Comparison of ENCODE assay signal across 10 mouse cellular contexts in the genomic region with DNA sequence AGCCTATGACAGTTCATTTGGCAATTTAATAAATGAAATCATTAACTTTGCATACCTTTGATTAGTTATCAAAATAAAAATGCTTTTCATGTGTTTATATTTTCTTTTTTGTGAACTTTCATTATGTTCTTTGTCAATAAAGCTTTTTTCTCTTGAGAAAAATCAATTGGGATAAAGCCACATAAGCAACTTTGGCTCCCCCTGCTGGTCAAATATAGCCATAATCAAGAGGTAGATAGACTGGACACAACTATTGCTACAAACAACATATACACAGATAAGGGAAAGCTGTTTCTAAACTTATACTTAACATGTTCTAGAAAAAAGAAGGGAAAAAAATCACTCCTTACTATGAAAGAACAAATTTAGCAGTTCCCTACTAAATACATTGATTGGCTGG. TPM values are rescaled to one million over a fixed set of nuclear protein-coding genes. Genes with fewer than 3 reads are reported as not detected.
DNase-seq lines count a peak whose midpoint lies in the region; ATAC-seq and TF ChIP-seq lines count a peak whose summit lies in the region.
"Had no signal": no experiment of that assay in that cellular context is flagged by ENCODE, and none has a peak within 500 bp of the region (broad histone marks: within the 10 kb centered on the region; RNA-seq: fewer than 3 reads in every experiment).

No protein-coding gene starts in this region.

- peak; percentile 69 for TF ChIP-seq CTCF in liver, embryonic 14.5 days (IDR thresholded peaks at IDR 0.05; ENCODE audit: low read depth)

- no peak for TF ChIP-seq EP300 in liver, embryonic 14.5 days (IDR thresholded peaks at IDR 0.05; ENCODE audit: low read depth)

- no peak overlapping the region for H3K4me2 ChIP-seq in forebrain, embryonic 14.5 days (ENCODE audit: low read length)
- H3K4me2 ChIP-seq in forebrain, embryonic 11.5 days (ENCODE audit: low read depth, low read length, severe bottlenecking), result no peak overlapping the region
- no peak overlapping the region for H3K4me2 ChIP-seq in liver, embryonic 14.5 days (ENCODE audit: low read depth)
- H3K4me2 ChIP-seq: heart, embryonic 15.5 days; neural tube, embryonic 12.5 days had no signal

- DNase-seq in forebrain, embryonic 14.5 days (ENCODE audit: low spot score), result peak; percentile 90
- no peak for DNase-seq in forebrain, embryonic 11.5 days (ENCODE audit: low spot score)
- DNase-seq in right cerebral cortex, adult 18-20 months, result peak; percentile 42
- DNase-seq in right cerebral cortex, postnatal 25 days, result no peak
- peak; percentile 85 for DNase-seq in c-Kit-positive CD71-positive TER-119-positive erythroid progenitor cells, embryonic 14.5 days (ENCODE audit: low spot score)
- DNase-seq in heart, postnatal 10 days, result peak; percentile 73 to 83
- peak; percentile 69 to 73 (median 70) for DNase-seq in liver, embryonic 14.5 days (ENCODE audit: low read depth in 3 of 3, low spot score in 3 of 3)
- peak; percentile 89 for DNase-seq in splenic B cell, adult 2 months (ENCODE audit: low read depth, low spot score)

- H3K36me3 ChIP-seq in forebrain, embryonic 14.5 days (ENCODE audit: control insufficient read depth, insufficient read depth, low read length), result peaks cover 26% of the 10 kb centered on the region
- no peaks in the 10 kb centered on the region for H3K36me3 ChIP-seq in forebrain, embryonic 11.5 days (ENCODE audit: control insufficient read depth, insufficient read depth, low read length)
- no peaks in the 10 kb centered on the region; the same call in 1 of the 2 replicates for H3K36me3 ChIP-seq in liver, embryonic 14.5 days (replicated peaks; ENCODE audit: control insufficient read depth, insufficient read depth, low read depth)
- H3K36me3 ChIP-seq in splenic B cell, adult 2 months (ENCODE audit: control insufficient read depth, insufficient read depth, low read length, poor library complexity, severe bottlenecking), result no peaks in the 10 kb centered on the region

- H3K4me1 ChIP-seq in forebrain, embryonic 14.5 days (ENCODE audit: control insufficient read depth, insufficient read depth, low read length), result no peaks in the 10 kb centered on the region
- no peaks in the 10 kb centered on the region for H3K4me1 ChIP-seq in forebrain, embryonic 11.5 days (replicated peaks; ENCODE audit: control insufficient read depth, insufficient read depth, low read length)
- peaks cover 0 to 3% of the 10 kb centered on the region in 2 experiments; a peak in 1 of 4 replicates for H3K4me1 ChIP-seq in liver, embryonic 14.5 days (replicated peaks; ENCODE audit: control insufficient read depth in 2 of 2, insufficient read depth in 2 of 2, low read length in 1 of 2)
- H3K4me1 ChIP-seq: neural tube, embryonic 12.5 days had no signal

- intact Hi-C loops in heart, postnatal 10 days (cut with DNase I), result loop anchor here (1.0 to 2.0 kb wide), 2 partner anchors 115 to 146 kb away; no protein-coding TSS in a partner anchor

- no peak overlapping the region for H3K4me3 ChIP-seq in forebrain, embryonic 14.5 days (ENCODE audit: low read depth, low read length)
- no peak overlapping the region for H3K4me3 ChIP-seq in forebrain, embryonic 11.5 days (ENCODE audit: low read depth, low read length)
- H3K4me3 ChIP-seq in liver, embryonic 14.5 days (ENCODE audit: insufficient read depth in 1 of 2, low read depth in 2 of 2, low read length in 2 of 2), result no peak overlapping the region
- H3K4me3 ChIP-seq: heart, embryonic 15.5 days; neural tube, embryonic 12.5 days had no signal

- H3K9me3 ChIP-seq in forebrain, embryonic 14.5 days (replicated peaks; ENCODE audit: control insufficient read depth, low read length), result no peaks in the 10 kb centered on the region
- no peaks in the 10 kb centered on the region for H3K9me3 ChIP-seq in forebrain, embryonic 11.5 days (ENCODE audit: control insufficient read depth, low read length)
- H3K9me3 ChIP-seq in liver, embryonic 14.5 days (ENCODE audit: control insufficient read depth, low read length), result no peaks in the 10 kb centered on the region
- H3K9me3 ChIP-seq: heart, embryonic 15.5 days; neural tube, embryonic 12.5 days had no signal

- no peak overlapping the region for H3K27ac ChIP-seq in forebrain, embryonic 14.5 days (ENCODE audit: low read depth, low read length)
- H3K27ac ChIP-seq in forebrain, embryonic 11.5 days (ENCODE audit: low read depth, low read length), result no peak overlapping the region
- no peak overlapping the region for H3K27ac ChIP-seq in liver, embryonic 14.5 days
- H3K27ac ChIP-seq: heart, embryonic 15.5 days; neural tube, embryonic 12.5 days had no signal

- no peak overlapping the region for H3K9ac ChIP-seq in forebrain, embryonic 14.5 days (ENCODE audit: low read length)
- H3K9ac ChIP-seq in forebrain, embryonic 11.5 days (ENCODE audit: low read length), result no peak overlapping the region
- H3K9ac ChIP-seq in liver, embryonic 14.5 days (replicated peaks), result no peak overlapping the region
- H3K9ac ChIP-seq: heart, embryonic 15.5 days; neural tube, embryonic 12.5 days had no signal

- ATAC-seq in forebrain, embryonic 14.5 days, result no peak
- no peak for ATAC-seq in forebrain, embryonic 11.5 days (replicated peaks; ENCODE audit: low FRiP score)
- ATAC-seq in liver, embryonic 14.5 days (ENCODE audit: insufficient read depth), result no peak

- no peaks in the 10 kb centered on the region for H3K27me3 ChIP-seq in forebrain, embryonic 14.5 days (replicated peaks; ENCODE audit: control insufficient read depth, insufficient read depth, low read length)
- H3K27me3 ChIP-seq in forebrain, embryonic 11.5 days (ENCODE audit: control insufficient read depth, insufficient read depth, low read length), result no peaks in the 10 kb centered on the region
- H3K27me3 ChIP-seq in liver, embryonic 14.5 days (ENCODE audit: control insufficient read depth, insufficient read depth, low read length), result no peaks in the 10 kb centered on the region
- no peaks in the 10 kb centered on the region for H3K27me3 ChIP-seq in splenic B cell, adult 2 months (ENCODE audit: control insufficient read depth, insufficient read depth, low read length, poor library complexity, severe bottlenecking)
- H3K27me3 ChIP-seq: heart, embryonic 15.5 days; neural tube, embryonic 12.5 days had no signal

RNA-seq across cellular contexts. Expression of a gene that starts 7.1 kb away (rescaled TPM):
- 26.3 and 32.3 TPM in 2 replicates for polyA plus RNA-seq in forebrain, embryonic 14.5 days (2014; fragmentation: Nextera tagmentation; extraction: Ambion mirVana)
- 35.4 and 35.6 TPM in 2 replicates for polyA plus RNA-seq in forebrain, embryonic 11.5 days (2014; fragmentation: Nextera tagmentation; extraction: Ambion mirVana)
- total RNA-seq in heart, postnatal 10 days (2021), result 10 to 100 TPM; 34.4 to 37.4 TPM
- 12.3 and 13.8 TPM in 2 replicates for polyA plus RNA-seq in liver, embryonic 14.5 days (2012; rRNA removed)
- polyA plus RNA-seq in liver, embryonic 14.5 days (2014; fragmentation: Nextera tagmentation; extraction: Ambion mirVana), result 5.3 and 5.4 TPM in 2 replicates

Comparison
In these comparisons a context has a peak if more than half of its experiments do, and no peak if none do; other contexts are left out.
1. DNase-seq: peak in forebrain, embryonic 14.5 days (single experiment), right cerebral cortex, adult 18-20 months (single experiment), c-Kit-positive CD71-positive TER-119-positive erythroid progenitor cells, embryonic 14.5 days (single experiment), heart, postnatal 10 days (2 of 2), liver, embryonic 14.5 days (3 of 3) and splenic B cell, adult 2 months (single experiment); none in forebrain, embryonic 11.5 days (single experiment) and right cerebral cortex, postnatal 25 days (single experiment).